Mouse (Mus musculus) olfactory bulb, adult 2 months (tissue): ENCODE results near the gene Htr3b.

Experiments used
- CTCF ChIP-seq: fragments of 200-500 bp; IDR thresholded peaks from 2 replicates; pipeline ENCODE4 v1.5.1; 2012; ENCODE audit warnings: low read depth, mild to moderate bottlenecking, low read length, moderate library complexity; ENCODE audit not compliant: insufficient read depth
- POLR2A ChIP-seq: fragments of 200-500 bp; IDR thresholded peaks from 2 replicates; pipeline ENCODE4 v1.6.1; 2012; ENCODE audit warnings: mild to moderate bottlenecking, low read depth, low read length, moderate library complexity; ENCODE audit not compliant: insufficient read depth

- TF ChIP-seq CTCF, result no peak
- no peak for TF ChIP-seq POLR2A
Observed at GRCm38 (mm10) chr9:48889093-48889492, 75.7 kb downstream of the Htr3b start.
